Mouse (Mus musculus) megakaryocyte, embryonic 14.5 days (primary cell): ENCODE measurements around the gene Krtcap2.

Experiments used
- FLI1 ChIP-seq: IDR thresholded peaks from 2 replicates; pipeline ENCODE4 v1.6.1; 2012; ENCODE audit warnings: low read length, inconsistent platforms, mixed read lengths
- GATA1 ChIP-seq: IDR thresholded peaks from 3 replicates; pipeline ENCODE4 v1.6.1; 2012; ENCODE audit warnings: mixed read lengths, low read length, inconsistent platforms, borderline replicate concordance

DNA sequence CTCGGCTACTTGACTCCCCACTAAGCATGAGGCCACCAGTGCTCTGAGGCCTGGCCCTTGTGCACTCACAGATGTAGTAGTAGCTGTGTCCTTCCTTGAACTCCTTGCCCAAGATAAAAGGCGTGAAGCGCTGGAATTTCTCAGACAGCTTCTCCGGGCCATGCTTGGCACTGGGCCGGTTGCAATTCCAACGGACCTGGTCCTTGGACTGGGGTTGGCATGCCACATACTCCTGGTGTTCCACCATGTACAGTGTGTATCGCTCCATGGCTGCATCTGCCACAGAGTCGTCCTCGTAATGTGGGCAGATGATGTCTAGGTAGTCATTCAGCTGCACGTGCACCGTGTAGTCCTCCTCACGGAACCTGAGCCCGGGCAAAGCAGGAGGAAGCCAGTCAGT is 30.3 kb downstream of the Krtcap2 start:
- no peak for TF ChIP-seq GATA1
- TF ChIP-seq FLI1: no peak
